Mouse (Mus musculus) layer of hippocampus, postnatal 36 days (tissue): ENCODE data around the gene Cyp2c70. TPM values are rescaled to one million over a fixed set of nuclear protein-coding genes. Genes with fewer than 3 reads are reported as not detected.
"Not testable (repeated sequence)": the region's sequence is repeated elsewhere in the genome, so short reads cannot be mapped to it uniquely, and the experiment has no call there.

Experiments
- DNase-seq, 2 experiments: peaks; one replicate each; pipeline ENCODE4 v3.0.0; 2022
- total RNA-seq, 2 experiments: library from RNA; stranded (reverse); gene quantifications; 2 replicates each; pipeline ENCODE4 v1.2.3; 2021

Gene Cyp2c70
- 1 to 10 TPM; 2.2 to 2.5 TPM for total RNA-seq

DNA sequence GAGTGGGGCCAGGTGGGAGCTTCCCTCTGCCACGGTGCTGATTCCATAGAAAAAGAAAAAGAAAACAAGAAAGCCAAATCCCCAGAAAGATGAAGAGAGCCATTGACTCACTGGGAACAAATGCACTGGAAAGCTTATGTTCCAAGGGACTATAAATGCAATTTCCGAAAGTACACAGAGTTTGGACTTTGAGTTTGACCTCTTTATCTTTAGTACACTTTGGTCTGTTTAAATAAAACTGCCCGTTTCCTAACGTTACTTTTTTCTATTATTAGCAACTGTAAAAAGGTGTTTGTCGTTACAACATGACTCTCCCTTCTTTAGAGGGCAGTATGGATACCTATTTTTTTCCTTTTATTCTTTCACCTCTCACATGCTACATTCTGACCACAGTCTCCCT, at the start of gene Cyp2c70:
TSS of gene Cyp2c70 (minus strand) at position 174 of the 400 bp plus-strand sequence.
- DNase-seq = no peak

GRCm38 (mm10) chr19:40232560-40232959, 45.4 kb upstream of the Cyp2c70 start:
- no peak for DNase-seq

DNA sequence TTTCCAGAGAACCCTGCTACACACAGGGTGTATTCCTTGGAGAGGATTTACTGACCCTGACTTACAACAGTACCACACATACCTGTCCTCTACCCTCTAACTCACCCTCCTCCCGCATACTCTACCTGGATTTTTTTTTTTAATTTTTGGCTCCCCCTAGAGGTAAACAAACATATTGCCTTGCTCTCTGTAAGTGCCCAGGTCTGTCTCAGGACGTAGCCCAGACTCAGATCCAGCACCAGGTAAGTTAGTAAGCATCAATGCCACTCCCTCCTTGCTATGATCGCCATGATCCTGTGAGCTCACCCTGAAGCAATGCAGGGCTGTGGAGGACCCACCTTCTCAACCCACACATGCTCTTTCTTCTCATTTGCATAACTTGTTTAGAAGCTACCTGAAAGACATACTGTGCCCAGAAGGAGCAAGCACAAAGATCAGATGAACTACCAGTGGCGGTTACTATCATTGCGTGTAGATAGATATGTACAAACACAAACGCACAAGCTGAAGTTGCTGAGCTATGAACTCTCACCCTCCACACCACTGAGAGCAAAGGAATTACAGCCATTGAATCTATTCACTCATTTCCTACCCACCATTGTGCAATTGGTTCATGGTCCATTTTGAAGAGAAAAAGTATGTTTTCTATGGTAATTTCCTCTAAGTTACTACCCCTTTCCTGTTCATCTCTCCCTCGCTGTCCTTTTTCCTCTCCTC, 44.9 kb upstream of the Cyp2c70 start:
- no peak for DNase-seq

DNA sequence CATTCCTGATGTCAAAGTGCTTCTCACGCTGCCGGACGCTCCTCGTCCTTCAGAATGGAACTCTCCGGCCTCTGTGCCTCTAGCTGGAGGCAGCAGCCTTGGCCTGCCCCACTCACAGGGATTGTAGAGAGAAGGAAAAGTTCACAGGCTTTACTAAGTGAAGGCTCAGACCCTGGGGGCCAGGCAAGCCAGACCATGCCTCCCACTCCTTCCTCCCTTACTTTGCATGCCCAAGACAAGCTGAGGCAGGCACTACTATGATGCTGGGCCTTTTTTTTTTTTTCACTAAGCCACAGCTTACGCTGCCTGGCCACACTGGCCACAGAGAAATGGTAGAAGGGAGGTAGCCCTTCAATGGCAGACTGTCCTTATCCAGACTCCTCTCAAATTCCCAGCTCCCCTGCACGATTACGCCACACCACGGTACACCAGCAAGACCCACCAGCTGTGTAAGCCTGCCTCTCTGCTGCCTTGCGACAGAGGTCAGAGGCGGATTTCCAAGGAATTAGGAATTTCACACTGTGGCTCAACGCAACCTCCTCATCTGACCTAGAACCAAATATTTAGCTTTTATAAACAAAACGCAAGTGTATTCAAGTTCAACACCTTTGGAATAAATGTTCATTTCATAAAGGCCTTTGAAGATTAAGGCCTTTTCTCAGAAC, 44.1 kb upstream of the Cyp2c70 start:
- DNase-seq = no peak

- no peak for DNase-seq
Measured at GRCm38 (mm10) chr19:40226516-40227151, 39.5 kb upstream of the Cyp2c70 start.

- DNase-seq = no peak
Measured at GRCm38 (mm10) chr19:40225761-40226110, 38.6 kb upstream of the Cyp2c70 start.

- DNase-seq = peak; percentile 71 to 72
Measured at GRCm38 (mm10) chr19:40225102-40225760, 38.1 kb upstream of the Cyp2c70 start.

- DNase-seq = not testable (repeated sequence)
Measured at GRCm38 (mm10) chr19:40222307-40222706, 35.2 kb upstream of the Cyp2c70 start.

DNA sequence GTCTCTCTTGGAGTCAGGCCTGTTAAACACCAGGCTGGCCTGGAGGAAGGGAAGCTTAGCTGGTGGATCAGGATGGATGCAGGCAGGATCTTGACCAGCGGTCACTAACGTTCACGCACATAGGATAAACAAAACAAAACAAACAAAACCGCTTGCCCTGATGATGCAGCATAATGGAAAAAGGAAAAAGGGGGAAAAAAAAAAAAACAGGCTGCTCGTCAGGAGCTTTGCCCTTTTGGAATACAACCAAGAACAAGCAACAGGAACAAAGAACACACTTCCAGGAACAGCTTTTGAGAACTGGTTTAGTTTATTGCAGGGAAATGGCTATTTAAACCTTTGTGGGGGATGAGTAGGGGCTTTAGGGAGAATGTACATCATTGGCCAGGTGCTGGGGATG, 33.7 kb upstream of the Cyp2c70 start:
- DNase-seq = no peak

- DNase-seq = not testable (repeated sequence)
Measured at GRCm38 (mm10) chr19:40202947-40203346, 15.8 kb upstream of the Cyp2c70 start.

- DNase-seq = no peak
Measured at GRCm38 (mm10) chr19:40190596-40190995, 3.5 kb upstream of the Cyp2c70 start.

DNA sequence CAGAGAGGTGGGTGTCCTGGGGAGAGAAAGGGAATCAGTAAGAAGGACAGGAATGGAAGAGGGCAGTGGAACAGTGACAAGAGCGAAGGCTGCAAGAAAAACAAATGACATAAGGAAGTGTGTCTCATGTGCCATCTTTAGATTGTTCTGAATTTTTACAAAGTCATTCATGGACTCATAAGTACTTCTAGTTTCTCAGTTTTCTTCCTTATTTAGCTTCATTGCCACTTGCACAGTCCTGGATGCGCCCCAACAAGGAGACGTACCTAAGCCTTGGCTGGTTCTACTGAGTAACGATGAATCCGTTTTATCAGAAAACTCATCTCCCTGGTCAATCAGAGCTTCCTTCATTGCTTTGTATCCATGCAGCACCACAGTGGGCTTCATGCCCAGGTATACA, 3.5 kb downstream of the Cyp2c70 start:
- no peak for DNase-seq

DNA sequence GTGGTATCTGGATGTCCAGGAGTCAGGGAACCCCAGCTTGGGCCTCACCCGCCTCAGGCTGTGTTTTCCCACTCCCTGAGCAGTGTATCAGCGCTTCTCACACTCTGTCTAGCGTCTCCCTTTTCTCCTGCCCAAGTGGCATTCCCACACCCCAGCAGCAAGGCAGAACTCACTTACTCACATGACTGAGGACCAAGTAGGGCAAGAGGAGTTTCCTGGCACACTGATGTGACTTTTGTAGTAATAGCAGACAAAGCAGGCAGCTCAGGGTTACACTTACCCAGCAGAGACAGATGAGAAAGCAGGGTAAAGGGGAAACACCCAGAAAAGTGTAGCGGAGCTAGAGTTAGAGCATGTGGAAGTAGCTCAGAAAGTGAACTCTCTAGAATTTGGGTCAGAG, 8.8 kb downstream of the Cyp2c70 start:
- no peak for DNase-seq

GRCm38 (mm10) chr19:40168391-40168790, 18.7 kb downstream of the Cyp2c70 start:
- not testable (repeated sequence) for DNase-seq

- DNase-seq = not testable (repeated sequence)
Measured at GRCm38 (mm10) chr19:40126996-40127395, 60.1 kb downstream of the Cyp2c70 start.

GRCm38 (mm10) chr19:40125165-40125564, 62.0 kb downstream of the Cyp2c70 start:
- not testable (repeated sequence) for DNase-seq

DNA sequence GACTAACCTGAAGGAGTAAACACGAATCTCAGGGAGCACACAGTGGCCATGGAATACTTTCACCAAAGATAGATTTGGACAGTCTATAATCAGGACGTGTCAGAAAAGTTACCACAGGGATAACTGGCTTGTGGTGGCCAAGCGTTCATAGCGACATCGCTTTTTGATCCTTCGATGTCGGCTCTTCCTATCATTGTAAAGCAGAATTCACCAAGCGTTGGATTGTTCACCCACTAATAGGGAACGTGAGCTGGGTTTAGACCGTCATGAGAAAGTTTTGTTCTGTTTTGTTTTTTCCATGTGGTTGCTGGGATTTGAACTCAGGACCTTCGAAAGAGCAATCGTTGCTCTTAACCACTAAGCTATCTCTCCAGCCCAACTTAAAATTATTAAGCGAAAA, 67.5 kb downstream of the Cyp2c70 start:
- DNase-seq = not testable (repeated sequence)

Other genes with a start within 250 kb of the Cyp2c70 start
- not detected for gene Cyp2c37, start 194.9 kb downstream of the Cyp2c70 start, total RNA-seq
- gene Cyp2c54, start 113.5 kb downstream of the Cyp2c70 start, total RNA-seq = not detected
- not detected for gene Cyp2c50, start 97.6 kb downstream of the Cyp2c70 start, total RNA-seq
- 10 to 100 TPM in 1 of 2 experiments, 1 to 10 TPM in 1; 10.0 to 12.1 TPM for gene Pdlim1, start 84.5 kb upstream of the Cyp2c70 start, total RNA-seq